Mouse (Mus musculus) cortical plate, adult 2 months (tissue): ENCODE data around the gene Gm5142. TPM values are rescaled to one million over a fixed set of nuclear protein-coding genes. Genes with fewer than 3 reads are reported as not detected.
A peak's percentile ranks its signal among the peaks of the same experiment; 100 is the strongest.

Source experiments
- H3K27ac ChIP-seq: fragments of 200-500 bp; 2 replicates; pipeline ENCODE4 v1.5.1; 2012; ENCODE audit warnings: low read length, control low read depth, inconsistent platforms; ENCODE audit not compliant: insufficient read depth
- H3K4me1 ChIP-seq: fragments of 200-500 bp; 2 replicates; pipeline ENCODE4 v1.6.1; 2011; ENCODE audit warnings: low read length; ENCODE audit not compliant: control insufficient read depth, insufficient read depth
- H3K4me3 ChIP-seq: fragments of 200-500 bp; 2 replicates; pipeline ENCODE4 v1.5.1; 2011; ENCODE audit warnings: mild to moderate bottlenecking, low read length, control low read depth; ENCODE audit not compliant: insufficient read depth
- CTCF ChIP-seq: fragments of 200-500 bp; IDR thresholded peaks from 2 replicates; pipeline ENCODE4 v1.5.1; 2011; ENCODE audit warnings: mild to moderate bottlenecking, control low read depth, low read length; ENCODE audit not compliant: insufficient read depth; ENCODE audit errors: extremely low read depth
- POLR2A ChIP-seq: fragments of 200-500 bp; IDR thresholded peaks from 2 replicates; pipeline ENCODE4 v1.6.1; 2011; ENCODE audit warnings: mild to moderate bottlenecking, low read length, control low read depth; ENCODE audit not compliant: insufficient read depth; ENCODE audit errors: extremely low read depth
- polyA plus RNA-seq: library from polyadenylated mRNA; depleted of rRNA; stranded (reverse); fragments of >200 nt; gene quantifications from 2 replicates; pipeline ENCODE4 v1.2.3, GENCODE M21; 2012; rRNA removed

The Gm5142 gene
- not detected in 2 replicates for polyA plus RNA-seq

DNA sequence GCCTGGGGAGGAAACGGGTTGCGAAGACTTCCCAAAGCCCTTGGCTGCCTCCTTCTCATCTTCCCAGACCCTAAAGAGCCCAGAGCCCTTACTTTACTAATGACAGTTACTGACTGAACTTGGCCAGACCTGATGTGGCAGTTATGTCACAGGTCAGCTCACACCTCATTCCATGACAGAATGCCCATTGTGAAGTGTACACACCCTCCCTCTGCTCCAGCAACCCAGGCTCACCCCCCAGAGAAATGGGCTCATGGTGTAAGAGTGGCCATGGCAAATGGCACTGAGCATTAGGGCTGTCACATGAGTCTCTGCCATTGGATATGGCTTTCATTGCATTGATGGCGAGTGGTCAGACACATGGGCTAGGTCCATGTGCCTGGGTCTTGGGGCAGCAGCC is at the start of gene Gm5142:
TSS of gene Gm5142 (minus strand) at position 101 of the 400 bp plus-strand sequence.
- Histone ChIP-seq H3K4me1 (no peaks in the 10 kb centered on the region), H3K4me3 (no peak within 1 kb of the TSS), H3K27ac (no peak within 1 kb of the TSS)
- TF ChIP-seq POLR2A: no peak
- TF ChIP-seq CTCF: no peak

DNA sequence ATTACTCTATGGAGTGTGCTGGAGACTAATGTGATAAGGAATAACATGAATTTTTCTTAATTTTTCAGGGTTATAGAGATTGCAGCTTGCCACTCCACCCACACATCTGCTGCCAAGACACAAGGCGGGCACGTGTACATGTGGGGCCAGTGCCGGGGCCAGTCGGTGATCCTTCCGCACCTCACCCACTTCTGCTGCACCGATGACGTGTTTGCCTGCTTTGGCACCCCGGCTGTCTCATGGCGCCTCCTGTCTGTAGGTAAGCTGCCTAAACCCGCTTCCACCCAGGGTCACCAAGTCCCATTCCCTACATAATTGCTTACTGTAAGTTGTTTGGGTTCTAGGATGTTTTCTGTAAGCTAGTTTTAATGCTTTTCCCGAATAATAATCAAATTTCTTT is 47.7 kb upstream of the Gm5142 start:
- Histone ChIP-seq H3K4me3 (no peak overlapping the region), H3K27ac (no peak overlapping the region), H3K4me1 (no peaks in the 10 kb centered on the region)
- TF ChIP-seq CTCF (no peak), POLR2A (no peak)

DNA sequence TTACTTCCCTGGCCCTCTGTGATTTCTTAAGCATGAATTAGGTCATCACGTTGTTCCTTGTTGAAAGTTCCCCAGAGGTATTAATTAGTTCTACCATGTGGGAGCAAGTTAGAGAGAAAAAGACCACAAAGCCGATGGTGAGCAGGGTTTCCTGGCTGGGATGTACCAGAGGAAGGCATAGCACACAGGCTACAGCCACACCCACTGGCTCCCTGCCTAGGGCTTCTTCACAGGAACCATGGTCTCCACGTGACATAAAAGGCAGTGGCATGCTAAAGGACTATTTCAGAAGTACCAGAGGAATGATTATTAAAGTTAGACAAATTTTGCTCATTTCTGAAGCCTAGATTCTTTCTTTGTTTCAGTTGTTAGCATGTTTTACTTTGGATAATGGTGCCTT is 40.7 kb upstream of the Gm5142 start:
- no peak overlapping the region for H3K4me3 ChIP-seq
- no peak for TF ChIP-seq POLR2A

DNA sequence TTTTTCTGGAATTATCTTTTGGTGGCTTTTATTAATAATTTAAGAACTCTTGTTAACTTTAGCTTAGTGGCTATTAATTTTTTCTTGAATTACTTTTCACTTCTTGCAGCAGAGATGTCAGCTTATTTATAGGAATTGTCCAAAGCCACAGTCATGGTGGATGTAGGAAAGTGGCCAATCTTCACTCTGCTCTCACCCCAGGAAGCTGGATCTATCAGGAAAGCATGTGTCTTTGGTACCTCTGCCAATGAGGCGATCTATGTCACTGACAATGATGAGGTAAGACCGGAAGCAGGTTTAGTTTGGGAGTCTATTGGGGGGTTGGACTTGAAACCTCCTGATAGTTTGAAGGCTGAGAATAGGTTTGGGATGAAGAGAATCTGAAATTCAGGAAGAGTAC is 31.3 kb upstream of the Gm5142 start:
- H3K27ac ChIP-seq: no peak overlapping the region
- H3K4me1 ChIP-seq: no peaks in the 10 kb centered on the region
- TF ChIP-seq CTCF: no peak
- no peak for TF ChIP-seq POLR2A
- H3K4me3 ChIP-seq: no peak overlapping the region

More for the DNA sequence above, 40.7 kb upstream of the Gm5142 start:
- H3K4me1 ChIP-seq: no peaks in the 10 kb centered on the region
- H3K27ac ChIP-seq: no peak overlapping the region

DNA sequence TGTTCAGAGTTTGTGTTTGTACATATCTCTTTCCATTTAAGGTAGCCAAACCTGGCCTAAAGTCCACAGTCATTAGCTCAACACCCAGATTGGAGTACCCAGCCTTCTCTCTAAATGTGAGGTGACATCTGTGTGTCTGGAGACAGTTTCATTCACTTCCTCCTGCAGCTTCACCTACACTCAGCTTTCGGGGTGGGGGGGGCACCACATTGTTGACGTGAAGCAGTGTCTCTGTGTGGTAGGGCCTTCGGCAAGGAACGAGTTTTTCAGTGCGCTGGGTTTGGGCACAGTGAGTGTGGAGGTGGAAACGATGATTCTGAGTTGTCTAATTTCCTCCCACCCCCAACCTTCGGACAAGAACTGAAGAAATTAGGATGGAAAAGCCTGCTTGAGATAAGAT is 30.5 kb upstream of the Gm5142 start:
- Histone ChIP-seq H3K4me3 (no peak overlapping the region), H3K4me1 (no peaks in the 10 kb centered on the region; the same call in 1 of the 2 replicates), H3K27ac (no peak overlapping the region)
- no peak for TF ChIP-seq POLR2A

DNA sequence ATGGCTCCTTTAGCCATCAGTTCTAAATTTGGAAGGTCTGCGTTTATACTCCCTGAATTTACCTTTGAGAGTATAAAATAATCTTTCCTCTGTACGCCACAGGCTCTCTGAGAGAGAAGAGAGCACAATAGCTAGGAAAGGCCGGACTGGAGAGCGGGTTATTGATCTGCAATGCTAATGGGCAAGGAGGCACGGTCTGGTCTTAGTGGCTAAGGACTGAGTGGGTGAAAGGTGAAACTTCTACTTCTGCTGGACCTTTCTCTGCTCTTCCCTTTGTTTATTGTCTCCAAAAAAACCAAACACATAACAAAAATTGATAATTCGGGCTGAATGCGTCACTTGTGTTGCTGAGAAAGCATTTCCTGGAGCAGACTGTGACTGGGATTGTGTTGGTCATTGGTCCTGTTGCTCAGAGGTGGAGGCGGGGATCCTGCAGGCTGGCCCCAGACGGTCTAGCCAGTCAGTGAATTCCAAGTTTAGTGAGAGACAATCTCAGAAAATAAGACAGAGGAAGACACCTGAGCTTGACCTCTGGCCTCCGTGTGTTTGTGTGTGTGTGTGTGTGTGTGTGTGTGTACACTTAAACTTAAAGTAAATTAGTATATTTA is 27.5 kb upstream of the Gm5142 start:
- H3K4me3 ChIP-seq: no peak overlapping the region
- TF ChIP-seq POLR2A (no peak), CTCF (no peak)
- H3K4me1 ChIP-seq: no peaks in the 10 kb centered on the region; the same call in 1 of the 2 replicates
- 0 out of 2 replicates have a peak overlapping the region, but pooled peaks have one; percentile 17 for H3K27ac ChIP-seq

DNA sequence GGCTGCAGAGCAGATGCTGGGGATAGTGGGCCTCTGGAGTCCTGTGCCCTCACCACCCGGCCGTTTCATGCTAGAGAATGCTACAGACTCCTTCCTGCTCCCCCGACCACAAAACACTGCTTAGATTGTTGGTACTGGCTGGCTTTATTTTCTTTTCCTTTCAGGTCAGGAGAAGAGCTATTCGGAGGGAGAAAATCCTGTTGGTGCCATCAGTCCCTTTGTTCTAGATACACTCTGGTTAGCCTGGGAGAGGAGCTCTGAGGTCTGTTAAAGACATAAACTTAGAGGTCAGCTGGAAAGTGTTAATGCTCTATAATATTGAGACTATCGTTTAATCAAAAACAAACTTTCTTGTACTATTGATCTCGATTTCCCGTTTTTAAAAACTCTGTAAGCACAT is 26.9 kb upstream of the Gm5142 start:
- TF ChIP-seq CTCF (no peak), POLR2A (no peak)
- Histone ChIP-seq H3K27ac (no peak overlapping the region), H3K4me3 (no peak overlapping the region), H3K4me1 (no peaks in the 10 kb centered on the region; the same call in 1 of the 2 replicates)

DNA sequence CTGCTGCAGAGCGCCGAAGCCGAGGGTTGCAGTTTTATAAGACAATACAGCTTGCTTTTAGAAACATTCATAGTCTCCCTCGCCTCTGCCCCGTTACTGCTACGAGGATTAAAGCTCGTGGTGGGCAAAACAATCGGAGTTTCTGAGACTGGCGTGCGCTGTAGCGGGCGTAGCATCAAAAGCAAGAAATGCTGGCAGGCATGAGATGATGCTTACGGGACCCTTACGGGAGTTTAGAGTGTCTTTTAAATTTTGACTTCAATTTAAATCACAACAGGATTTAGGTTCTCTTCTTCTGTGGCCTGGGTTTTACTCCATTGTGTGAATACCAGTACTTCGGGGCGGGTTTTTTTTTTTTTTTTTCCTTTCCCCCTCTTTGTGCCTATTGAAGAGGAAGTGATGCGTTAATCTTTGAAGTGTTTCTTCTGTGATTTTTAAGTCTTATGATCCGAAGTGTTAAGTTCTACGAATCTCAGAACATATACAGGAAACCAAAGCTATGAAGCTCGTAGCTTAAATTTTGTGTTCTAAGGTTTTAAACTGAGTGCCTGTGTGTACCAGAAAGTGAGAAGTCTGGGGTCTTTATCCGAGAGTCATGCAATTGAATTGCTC is 23.2 kb upstream of the Gm5142 start:
- TF ChIP-seq CTCF (no peak), POLR2A (no peak)
- no peaks in the 10 kb centered on the region; the same call in 1 of the 2 replicates for H3K4me1 ChIP-seq

DNA sequence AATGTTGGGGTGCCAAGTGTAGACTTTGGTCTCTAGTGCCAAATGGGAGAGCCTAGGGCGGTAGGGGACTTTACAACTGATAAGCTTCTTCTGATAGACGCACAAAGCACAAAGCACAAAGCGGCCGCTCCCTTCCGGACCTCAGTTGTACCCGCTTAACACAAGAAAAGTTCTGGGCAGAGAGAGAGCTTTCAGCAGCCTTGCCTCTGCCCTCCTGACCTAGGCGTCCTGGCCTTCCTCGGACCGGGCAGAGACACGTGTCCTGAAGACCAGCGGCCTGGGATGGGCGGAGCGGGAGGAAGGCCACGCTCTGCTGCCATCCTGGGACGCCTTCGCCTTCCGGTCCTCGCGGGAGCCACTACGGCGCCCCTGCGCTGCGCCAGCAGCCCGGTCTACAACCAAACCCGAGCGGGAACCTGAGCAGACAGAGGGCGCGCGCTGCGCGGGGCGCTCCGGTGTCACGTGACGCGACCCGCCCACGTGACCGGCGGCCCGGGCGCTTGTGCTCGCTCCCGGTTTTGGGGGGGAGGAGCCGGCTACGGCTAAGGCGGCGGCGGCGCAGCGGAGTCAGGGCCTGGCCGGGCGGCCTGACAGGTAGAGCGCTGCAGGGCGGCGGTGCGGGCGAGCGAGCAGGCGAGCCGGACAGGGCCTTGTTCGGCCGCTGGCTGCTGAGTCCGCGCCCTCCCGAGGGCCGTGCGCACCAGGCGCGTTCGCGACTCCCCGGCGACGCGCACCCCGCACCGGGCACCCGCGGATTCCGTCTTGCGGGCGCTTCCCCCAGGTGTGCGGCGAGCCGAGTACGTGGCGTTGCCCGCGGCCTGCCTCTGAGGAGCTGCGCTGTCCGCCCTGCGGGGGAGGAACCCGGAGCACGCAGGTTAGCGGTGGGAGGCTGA is 22.4 kb upstream of the Gm5142 start, which contains the start of gene Rcbtb1:
TSS of gene Rcbtb1 (plus strand) at position 499 of the 893 bp plus-strand sequence.
- H3K4me3 ChIP-seq: peak within 1 kb of the TSS; percentile 100
- TF ChIP-seq POLR2A (0 out of 2 replicates have a peak, but pooled peaks have one; percentile 49), CTCF (no peak)
- H3K4me1 ChIP-seq: no peaks in the 10 kb centered on the region; the same call in 1 of the 2 replicates
- H3K27ac ChIP-seq: peak within 1 kb of the TSS; percentile 99

More for the DNA sequence above, 23.2 kb upstream of the Gm5142 start:
- H3K4me3 ChIP-seq: peak overlapping the region; percentile 100
- H3K27ac ChIP-seq: peak overlapping the region; percentile 99

DNA sequence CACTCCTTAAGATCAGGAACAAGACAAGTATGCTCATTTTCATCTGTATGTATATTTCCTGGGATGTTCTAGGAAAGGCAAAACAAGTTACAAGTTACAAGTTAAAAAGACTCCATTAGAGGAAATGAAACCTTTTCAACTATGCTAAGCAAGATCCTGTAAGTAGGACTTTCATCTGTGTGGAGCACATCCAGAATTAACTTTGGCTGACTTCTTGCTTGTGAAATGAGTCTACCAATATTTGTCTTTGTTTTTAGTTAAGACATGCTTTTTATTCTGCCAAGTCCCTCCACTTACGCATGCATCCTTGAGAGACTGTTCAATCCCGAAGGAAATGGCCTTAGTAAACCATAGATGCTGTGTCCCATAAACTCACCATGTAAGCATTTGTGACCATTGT is 7.6 kb upstream of the Gm5142 start:
- no peak overlapping the region for H3K27ac ChIP-seq
- TF ChIP-seq CTCF: no peak
- no peak for TF ChIP-seq POLR2A
- no peak overlapping the region for H3K4me3 ChIP-seq
- H3K4me1 ChIP-seq: no peaks in the 10 kb centered on the region
